Mouse (Mus musculus): ENCODE results near the gene Rhox13.
A peak's percentile ranks its signal among the peaks of the same experiment; 100 is the strongest.

Rhox13 gene

GRCm38 (mm10) chrX:38120982-38121381 is at the start of gene Rhox13:
TSS of gene Rhox13 (plus strand) at chrX:38121219.
- DNase-seq (ENCODE audit: low spot score), result no peak

GRCm38 (mm10) chrX:38084226-38084625 is 36.8 kb upstream of the Rhox13 start:
- DNase-seq (ENCODE audit: low spot score), result peak; percentile 5

- no peak for DNase-seq (ENCODE audit: low spot score)
These were observed 36.0 kb upstream of the Rhox13 start, which contains the start of gene Rhox11 for GRCm38 (mm10) chrX:38085041-38085440. TSS of gene Rhox11 (minus strand) at chrX:38085141.

GRCm38 (mm10) chrX:38110807-38111206 is 10.2 kb upstream of the Rhox13 start, which contains the start of gene Rhox12:
TSS of gene Rhox12 (minus strand) at chrX:38110907.
- no peak for DNase-seq (ENCODE audit: low spot score)

GRCm38 (mm10) chrX:38121478-38121877 is 459 bp downstream of the Rhox13 start:
- no peak for DNase-seq (ENCODE audit: low spot score)

GRCm38 (mm10) chrX:38159097-38159496 is 38.1 kb downstream of the Rhox13 start:
- DNase-seq (ENCODE audit: low spot score), result no peak

- DNase-seq (ENCODE audit: low spot score), result no peak
These were observed 44.3 kb downstream of the Rhox13 start for GRCm38 (mm10) chrX:38165315-38165714.

GRCm38 (mm10) chrX:38166064-38166463 is 45.0 kb downstream of the Rhox13 start:
- no peak for DNase-seq (ENCODE audit: low spot score)

- DNase-seq (ENCODE audit: low spot score), result no peak
These were observed 45.6 kb downstream of the Rhox13 start for GRCm38 (mm10) chrX:38166592-38166991.
